Mouse (Mus musculus) induced T-regulatory cell, adult 2 months (primary cell): Measurements from ENCODE around the gene Capg.
"Not testable (repeated sequence)": the region's sequence is repeated elsewhere in the genome, so short reads cannot be mapped to it uniquely, and the experiment has no call there.

Source experiments
- DNase-seq: peaks from one replicate; pipeline ENCODE4 v3.0.0-alpha.2; 2012; ENCODE audit warnings: low read depth

Capg gene

GRCm38 (mm10) chr6:72532580-72532979 lies 11.6 kb upstream of the Capg start:
- DNase-seq = no peak

- not testable (repeated sequence) for DNase-seq
Measured at GRCm38 (mm10) chr6:72533555-72533954, 10.6 kb upstream of the Capg start.

GRCm38 (mm10) chr6:72534035-72534809 lies 10.0 kb upstream of the Capg start:
- peak; percentile 87 for DNase-seq

GRCm38 (mm10) chr6:72535165-72535564 lies 9.0 kb upstream of the Capg start:
- peak; percentile 94 for DNase-seq

GRCm38 (mm10) chr6:72537998-72538500 lies 6.1 kb upstream of the Capg start:
- no peak for DNase-seq

- DNase-seq = peak; percentile 93
Measured at GRCm38 (mm10) chr6:72538562-72539031, 5.6 kb upstream of the Capg start.

- no peak for DNase-seq
Measured at GRCm38 (mm10) chr6:72543265-72543850, 833 bp upstream of the Capg start.

- DNase-seq = no peak
Measured at GRCm38 (mm10) chr6:72545377-72545776, 1.2 kb downstream of the Capg start.

GRCm38 (mm10) chr6:72547121-72547520 lies 2.9 kb downstream of the Capg start:
- peak; percentile 39 for DNase-seq

- no peak for DNase-seq
Measured at GRCm38 (mm10) chr6:72547862-72548261, 3.7 kb downstream of the Capg start.

GRCm38 (mm10) chr6:72549041-72549580 lies 4.9 kb downstream of the Capg start:
- peak; percentile 64 for DNase-seq

GRCm38 (mm10) chr6:72550025-72550424 lies 5.8 kb downstream of the Capg start:
- DNase-seq = no peak

GRCm38 (mm10) chr6:72550503-72551100 lies 6.4 kb downstream of the Capg start:
- DNase-seq = peak; percentile 79

- DNase-seq = peak; percentile 90
Measured at GRCm38 (mm10) chr6:72552171-72553078, 8.2 kb downstream of the Capg start.

GRCm38 (mm10) chr6:72553079-72553412 lies 8.9 kb downstream of the Capg start:
- no peak for DNase-seq

- no peak for DNase-seq
Measured at GRCm38 (mm10) chr6:72560801-72561200, 16.6 kb downstream of the Capg start.

- no peak for DNase-seq
Measured at GRCm38 (mm10) chr6:72562486-72562885, 18.3 kb downstream of the Capg start.

- DNase-seq = no peak
Measured at GRCm38 (mm10) chr6:72562894-72563293, 18.7 kb downstream of the Capg start.

GRCm38 (mm10) chr6:72565506-72565905 lies 21.3 kb downstream of the Capg start:
- no peak for DNase-seq

- DNase-seq = peak; percentile 94
Measured at GRCm38 (mm10) chr6:72566044-72566443, 21.9 kb downstream of the Capg start.

- no peak for DNase-seq
Measured at GRCm38 (mm10) chr6:72567508-72567907, 23.3 kb downstream of the Capg start.

GRCm38 (mm10) chr6:72568736-72569135 lies 24.5 kb downstream of the Capg start:
- no peak for DNase-seq
